Mouse (Mus musculus) gastrocnemius, postnatal 10 days (tissue): ENCODE data around the gene Fut11. TPM values are rescaled to one million over a fixed set of nuclear protein-coding genes. Genes with fewer than 3 reads are reported as not detected.

ENCODE experiments used
- DNase-seq: peaks from one replicate; pipeline ENCODE4 v3.0.0; 2021; ENCODE audit warnings: mixed read lengths
- long read RNA-seq, 2 experiments: library from polyadenylated mRNA; stranded (forward); transcript quantifications; one replicate each; pipeline ENCODE4 v2.0.0; 2021
- total RNA-seq, 2 experiments: library from RNA; stranded (reverse); gene quantifications; 2 replicates each; pipeline ENCODE4 v1.2.3; 2021

Fut11 gene
- total RNA-seq, result 10 to 100 TPM in 1 of 2 experiments, 1 to 10 TPM in 1; 9.5 to 11.5 TPM
- long read RNA-seq, experiment 1, full-length matches to known transcripts, result 20 of 21 reads
- long read RNA-seq, experiment 1, partial matches to known transcripts, result 1 of 21 reads
- long read RNA-seq, experiment 1, other reads (novel, unspliced or antisense), result 0 of 21 reads
- long read RNA-seq, experiment 2, full-length matches to known transcripts, result 12 of 14 reads
- long read RNA-seq, experiment 2, partial matches to known transcripts, result 0 of 14 reads
- long read RNA-seq, experiment 2, other reads (novel, unspliced or antisense), result 2 of 14 reads

GRCm38 (mm10) chr14:20694884-20695760 lies at the start of gene Fut11:
Gene Fut11, plus strand, starts transcription at chr14:20694968.
- DNase-seq, result peak; percentile 88

DNA sequence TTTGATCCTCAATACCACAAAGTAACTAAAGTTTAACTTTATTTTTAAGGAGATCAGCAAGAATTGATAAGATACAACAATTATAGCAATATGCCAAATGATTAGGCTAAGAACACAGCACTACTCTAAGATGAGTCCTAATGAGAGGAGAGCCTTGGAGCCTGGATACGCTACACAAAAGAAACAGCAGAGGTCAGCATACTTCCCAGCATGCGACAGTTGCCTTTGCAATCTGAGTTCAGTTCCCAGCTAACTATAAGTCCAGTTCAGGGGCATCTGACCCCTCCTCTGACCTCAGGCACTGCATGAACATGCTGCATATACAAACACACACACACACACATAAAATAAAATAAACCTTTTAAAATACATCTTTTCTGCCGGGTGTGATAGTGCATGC lies 49.2 kb upstream of the Fut11 start:
- no peak for DNase-seq

- no peak for DNase-seq
These were observed 48.4 kb upstream of the Fut11 start for GRCm38 (mm10) chr14:20646381-20646780.

- DNase-seq, result peak; percentile 37
These were observed 43.8 kb upstream of the Fut11 start for GRCm38 (mm10) chr14:20651000-20651399.

DNA sequence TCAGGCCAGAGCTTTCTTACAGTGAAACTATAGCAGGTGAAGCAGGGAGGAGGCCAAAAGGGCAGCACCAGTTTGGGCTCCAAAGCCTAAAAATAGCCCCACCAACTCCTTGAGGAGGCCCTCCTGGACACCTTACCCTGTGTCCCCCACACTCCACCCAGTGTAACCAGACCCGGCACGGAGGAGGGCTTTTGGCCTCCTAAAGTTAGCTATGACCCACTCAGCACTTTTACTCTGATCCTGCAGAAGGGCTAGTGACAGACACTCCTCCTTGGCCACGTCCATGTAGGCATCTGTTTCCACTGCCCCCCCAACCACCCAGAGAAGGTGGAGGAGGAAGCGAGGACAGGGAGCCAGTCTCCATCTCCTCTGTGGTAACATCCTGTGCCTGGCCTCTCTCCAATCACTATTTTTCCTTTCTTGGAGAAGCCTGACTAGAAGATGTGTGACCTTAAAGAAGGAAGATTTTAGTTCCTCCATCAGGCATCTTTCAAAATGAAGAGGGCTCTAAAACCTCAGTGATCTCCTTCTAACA lies 43.0 kb upstream of the Fut11 start:
- peak; percentile 38 for DNase-seq

DNA sequence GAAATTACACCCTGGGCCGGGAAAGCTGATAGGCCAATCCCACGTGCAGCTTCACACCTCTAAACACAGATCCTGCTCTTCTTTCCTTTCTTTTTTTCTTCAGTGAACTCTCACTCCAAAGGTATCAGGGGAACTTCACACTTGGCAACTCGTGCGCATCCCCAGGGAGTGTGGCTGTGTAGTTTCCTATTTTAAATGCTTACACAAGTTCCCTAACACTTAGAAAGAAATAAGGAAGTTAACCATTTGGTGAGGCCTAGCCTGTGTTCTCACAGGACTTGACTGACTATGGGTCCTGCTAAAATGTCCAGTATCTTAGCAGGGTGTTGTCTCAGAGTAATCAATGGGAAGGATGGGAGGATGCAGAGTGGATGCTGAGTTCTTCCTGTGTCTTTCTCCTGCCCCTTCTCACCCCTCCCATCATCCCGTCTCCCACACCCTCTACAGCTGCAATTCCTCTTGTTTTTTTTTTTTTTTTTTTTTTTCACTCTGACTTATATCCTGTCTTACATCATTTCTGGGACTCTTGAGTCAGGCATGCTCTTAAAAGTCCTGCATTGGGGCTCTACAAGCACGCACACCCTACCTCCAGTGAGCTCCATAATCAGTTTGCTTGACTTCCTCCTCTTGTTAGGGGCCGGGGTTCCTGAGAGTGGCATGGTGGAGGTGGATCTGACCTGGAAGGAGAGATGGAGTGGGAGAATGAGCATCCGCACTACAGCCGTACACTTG lies 39.9 kb upstream of the Fut11 start:
- no peak for DNase-seq

GRCm38 (mm10) chr14:20655731-20656130 lies 39.0 kb upstream of the Fut11 start:
- DNase-seq, result peak; percentile 50

- peak; percentile 34 for DNase-seq
These were observed 38.4 kb upstream of the Fut11 start, which contains the start of gene Myoz1 for GRCm38 (mm10) chr14:20656361-20656760. Gene Myoz1, minus strand, starts transcription at chr14:20656540.

- no peak for DNase-seq
These were observed 36.4 kb upstream of the Fut11 start for GRCm38 (mm10) chr14:20658326-20658725.

GRCm38 (mm10) chr14:20658902-20659301 lies 35.9 kb upstream of the Fut11 start:
- no peak for DNase-seq

GRCm38 (mm10) chr14:20659687-20660086 lies 35.1 kb upstream of the Fut11 start:
- DNase-seq, result no peak

GRCm38 (mm10) chr14:20660827-20661660 lies 33.7 kb upstream of the Fut11 start:
- peak; percentile 90 for DNase-seq

GRCm38 (mm10) chr14:20661661-20662331 lies 33.0 kb upstream of the Fut11 start:
- peak; percentile 36 for DNase-seq

- no peak for DNase-seq
These were observed 32.0 kb upstream of the Fut11 start for GRCm38 (mm10) chr14:20662740-20663139.

DNA sequence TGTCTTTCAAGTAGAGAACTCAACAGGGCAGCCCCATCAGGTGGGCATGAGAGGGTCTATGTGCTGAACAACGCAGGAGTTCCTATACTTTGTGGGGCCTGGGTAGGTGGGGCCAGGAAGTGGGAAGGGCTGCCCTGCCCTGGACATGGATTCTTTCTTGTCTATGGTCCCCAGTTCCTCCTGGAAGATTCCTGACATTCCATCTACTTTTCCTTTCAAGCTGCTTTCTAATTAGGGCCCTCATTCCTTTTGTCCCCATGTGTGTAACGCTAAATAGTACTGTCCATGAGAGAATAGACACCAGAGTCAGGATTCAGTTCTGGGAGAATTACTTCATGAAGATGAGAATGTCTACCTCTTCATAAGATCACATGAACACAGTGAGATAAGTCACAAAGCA lies 31.2 kb upstream of the Fut11 start:
- DNase-seq, result no peak

GRCm38 (mm10) chr14:20664436-20664835 lies 30.3 kb upstream of the Fut11 start:
- DNase-seq, result peak; percentile 31

DNA sequence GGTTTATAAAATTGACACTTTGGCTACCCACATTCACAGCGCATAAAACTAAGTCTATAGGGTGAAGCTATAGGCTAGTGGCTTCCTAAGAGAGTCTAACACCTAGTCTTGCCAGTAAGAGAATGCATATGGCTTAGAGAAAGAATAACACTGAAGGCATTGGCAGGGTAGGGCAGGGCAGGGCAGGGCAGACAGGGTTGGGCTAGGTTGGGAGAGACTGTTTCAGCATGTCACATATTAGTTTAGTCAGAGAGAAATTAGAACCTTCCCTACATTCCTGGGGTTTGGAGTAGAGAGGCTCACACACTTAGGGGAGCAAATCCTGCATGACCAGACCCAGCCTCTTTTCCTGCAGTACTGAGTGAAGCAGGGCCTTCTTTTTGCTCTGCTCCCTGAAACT lies 27.3 kb upstream of the Fut11 start:
- DNase-seq, result no peak

DNA sequence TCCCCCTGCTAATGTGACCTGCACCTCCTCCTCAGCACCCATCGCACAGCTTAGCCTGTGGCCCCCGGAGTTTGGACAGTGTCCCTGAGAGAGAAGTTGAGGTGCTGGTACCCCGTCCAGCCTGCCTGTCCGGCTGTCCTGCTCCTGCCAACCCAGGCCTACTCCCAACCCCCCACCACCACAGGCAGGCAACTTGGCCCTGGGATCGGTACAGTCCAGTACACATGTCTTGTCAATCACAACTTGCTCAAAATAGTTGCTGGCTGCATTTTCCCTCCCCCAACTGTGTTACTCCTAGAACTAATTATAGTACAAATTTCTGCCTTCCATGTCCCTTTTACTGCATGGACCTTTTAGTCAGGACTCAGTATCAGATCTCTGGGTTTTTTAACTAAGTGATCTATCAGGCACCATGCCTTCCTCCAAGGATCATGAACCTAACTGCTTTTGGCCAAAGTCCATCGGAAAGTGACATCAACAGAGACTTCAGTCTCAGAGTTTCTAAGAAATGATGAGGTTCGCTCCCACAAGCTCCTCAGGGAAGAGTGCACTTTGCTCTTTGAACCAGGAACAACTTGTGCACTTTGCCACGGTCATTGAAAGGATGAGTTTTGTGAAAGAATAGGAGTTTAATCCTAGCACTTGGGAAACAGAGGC lies 26.5 kb upstream of the Fut11 start, which contains the start of gene Synpo2l:
TSS of gene Synpo2l (minus strand) at position 201 of the 657 bp plus-strand sequence.
- peak; percentile 59 for DNase-seq

GRCm38 (mm10) chr14:20672990-20673389 lies 21.8 kb upstream of the Fut11 start:
- peak; percentile 44 for DNase-seq

DNA sequence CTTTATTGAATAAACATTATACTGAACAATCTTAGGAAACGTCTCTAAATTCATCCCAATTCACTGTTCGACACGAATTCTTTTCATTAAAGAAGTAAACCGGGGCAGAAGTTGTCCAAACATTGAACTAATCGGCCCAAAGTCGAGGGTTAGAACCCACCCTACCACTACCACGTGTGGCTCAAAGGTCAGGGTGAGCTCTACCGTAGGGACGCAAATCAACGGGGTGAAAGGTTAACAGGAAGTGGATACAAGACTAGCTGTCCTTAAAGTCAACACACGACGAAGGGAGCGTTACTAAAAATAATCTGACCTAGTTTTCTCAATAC lies 21.1 kb upstream of the Fut11 start:
- no peak for DNase-seq
